Mouse (Mus musculus) bone marrow, adult 2 months (tissue): ENCODE measurements around the gene Stxbp6.

Experiments used
- CTCF ChIP-seq: fragments of 200-500 bp; IDR thresholded peaks from 2 replicates; pipeline ENCODE4 v1.5.1; 2011; ENCODE audit warnings: low read length, control low read depth; ENCODE audit not compliant: control insufficient read depth, insufficient read depth
- POLR2A ChIP-seq: fragments of 200-500 bp; IDR thresholded peaks from 2 replicates; pipeline ENCODE4 v1.6.1; 2011; ENCODE audit warnings: low read depth, mild to moderate bottlenecking, control low read depth, low read length, borderline replicate concordance; ENCODE audit not compliant: control insufficient read depth

GRCm38 (mm10) chr12:45006049-45006448 lies 68.5 kb downstream of the Stxbp6 start:
- TF ChIP-seq POLR2A (no peak), CTCF (no peak)
